Mouse (Mus musculus): ENCODE results near the gene Ccdc187.

The Ccdc187 gene

DNA sequence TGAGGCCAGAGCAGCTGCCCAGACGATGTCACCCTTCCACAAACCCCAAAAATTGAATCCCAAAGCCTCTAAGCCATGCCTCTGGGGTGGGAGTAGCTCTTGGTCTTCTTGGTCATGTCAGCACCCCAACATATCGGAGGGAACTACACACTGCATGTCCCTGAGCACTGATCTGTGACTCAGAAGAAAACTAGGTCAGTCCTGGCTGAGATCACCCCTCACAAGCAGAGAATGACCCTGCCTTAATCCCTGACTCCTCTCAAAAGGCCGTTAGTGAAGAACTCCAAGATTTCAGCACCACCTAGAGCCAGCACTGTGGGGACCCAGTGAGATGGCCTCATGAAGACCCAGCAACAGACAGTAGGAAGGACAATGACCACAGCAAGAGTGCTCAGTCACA is 26.1 kb downstream of the Ccdc187 start:
- no peak for DNase-seq

DNA sequence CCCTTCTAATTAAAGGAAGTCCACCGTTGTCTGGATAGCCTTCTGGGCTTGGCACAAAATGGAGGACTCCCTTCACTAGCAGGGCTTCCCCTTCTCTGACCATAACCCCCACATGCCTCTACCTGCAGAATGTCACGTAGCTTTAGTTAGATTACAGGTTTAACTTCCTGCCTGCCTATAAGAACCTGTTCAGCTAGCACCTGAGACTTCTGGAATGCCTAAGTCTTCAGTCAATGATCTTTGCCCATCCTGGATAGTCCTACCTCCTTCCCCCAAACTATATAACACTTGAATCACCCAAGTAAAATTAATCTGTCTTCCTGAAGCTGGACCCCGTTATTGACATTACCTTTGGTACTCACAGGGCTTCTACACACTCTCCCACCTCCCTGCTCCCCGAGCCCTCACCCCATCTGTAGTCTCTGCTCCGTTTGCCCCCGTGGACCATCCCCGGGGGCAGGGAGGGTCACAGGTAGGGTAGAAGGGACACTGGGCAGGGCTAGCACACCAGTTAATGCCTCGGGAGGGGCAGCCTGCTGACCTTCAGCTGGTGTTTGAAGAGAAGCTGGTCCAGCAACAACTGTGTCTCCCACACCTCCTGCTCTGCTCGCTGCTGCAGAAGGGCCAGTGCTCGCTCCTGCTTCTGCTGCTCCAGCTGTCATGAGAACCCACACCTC is 28.2 kb downstream of the Ccdc187 start:
- no peak for DNase-seq

GRCm38 (mm10) chr2:26265095-26265494 is 29.3 kb downstream of the Ccdc187 start:
- DNase-seq = no peak

DNA sequence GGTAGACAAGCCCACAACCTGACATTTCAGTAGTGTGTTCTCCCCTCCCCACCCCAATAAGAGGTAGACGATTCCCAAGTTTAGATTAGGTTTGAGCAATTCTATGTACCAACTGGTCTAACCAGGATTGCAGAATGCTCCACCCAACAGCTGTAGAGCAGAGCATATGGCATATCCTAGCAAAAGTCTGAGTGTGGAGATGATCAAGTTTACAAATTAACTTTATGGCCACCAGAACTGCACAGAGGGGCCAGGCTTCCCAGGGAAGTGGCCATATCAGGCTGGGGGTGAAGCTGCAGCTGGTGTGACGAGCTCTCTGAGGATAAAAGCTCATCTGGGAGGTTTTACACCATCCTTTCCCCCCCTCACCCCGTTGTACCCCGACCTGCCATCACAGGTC is 29.7 kb downstream of the Ccdc187 start:
- no peak for DNase-seq

GRCm38 (mm10) chr2:26257315-26258096 is 36.9 kb downstream of the Ccdc187 start:
- DNase-seq = no peak

DNA sequence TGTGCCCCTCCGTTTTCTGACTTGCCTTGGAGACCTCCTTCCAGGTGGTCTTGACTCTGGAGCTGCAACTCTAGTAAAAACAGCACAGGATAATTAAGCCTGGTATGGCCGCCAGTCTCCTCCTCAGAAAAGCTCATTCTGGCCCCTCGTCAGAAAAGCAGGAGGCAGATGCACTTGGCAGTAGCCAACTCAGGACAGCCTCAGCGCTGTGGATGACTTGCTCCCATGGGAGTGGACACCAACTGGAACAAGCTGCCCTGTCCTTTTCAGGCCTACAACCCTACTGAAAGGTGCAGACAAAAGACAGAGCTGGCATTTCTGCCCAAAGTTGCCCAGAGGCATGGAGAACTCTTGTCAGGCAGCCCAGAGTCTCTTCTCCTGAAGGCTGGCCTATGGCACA is 39.5 kb downstream of the Ccdc187 start:
- DNase-seq = no peak

DNA sequence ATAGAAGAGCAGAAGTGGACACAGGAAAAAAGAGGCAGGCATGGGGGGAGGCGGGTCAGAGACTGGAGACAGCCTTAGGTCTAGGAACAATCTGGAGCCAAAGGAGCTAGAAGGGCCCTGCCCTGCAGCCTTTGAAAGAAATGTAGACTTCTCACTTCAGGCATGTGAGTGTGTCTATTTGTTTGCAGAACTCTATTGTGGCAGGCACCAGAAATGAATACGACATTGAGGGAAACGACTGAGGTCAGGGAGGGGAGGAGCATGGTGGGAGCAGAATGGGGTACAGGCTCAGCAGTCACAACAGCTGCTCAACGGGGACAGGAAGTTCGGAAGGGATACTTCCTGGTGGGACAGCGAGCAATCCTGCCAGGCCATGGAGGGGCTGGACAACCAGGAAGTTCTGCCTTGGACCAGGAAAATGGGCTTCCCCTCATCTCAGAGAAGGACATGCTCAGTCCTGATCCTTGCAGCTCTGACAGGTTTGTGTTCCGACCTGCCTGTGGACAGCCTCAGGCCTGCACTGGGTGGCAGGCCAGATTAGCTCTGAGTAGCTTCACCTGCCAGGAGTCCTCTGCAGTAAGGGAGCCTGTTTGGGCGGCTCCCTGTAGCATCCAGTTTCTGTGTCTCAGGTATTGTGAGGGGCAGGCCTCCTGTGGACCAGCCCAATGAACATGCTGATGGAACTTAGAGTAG is 41.7 kb downstream of the Ccdc187 start:
- DNase-seq = no peak

- DNase-seq = no peak
These were observed 46.8 kb downstream of the Ccdc187 start for GRCm38 (mm10) chr2:26247531-26247930.

- DNase-seq = no peak
These were observed 53.5 kb downstream of the Ccdc187 start for GRCm38 (mm10) chr2:26240841-26241240.

DNA sequence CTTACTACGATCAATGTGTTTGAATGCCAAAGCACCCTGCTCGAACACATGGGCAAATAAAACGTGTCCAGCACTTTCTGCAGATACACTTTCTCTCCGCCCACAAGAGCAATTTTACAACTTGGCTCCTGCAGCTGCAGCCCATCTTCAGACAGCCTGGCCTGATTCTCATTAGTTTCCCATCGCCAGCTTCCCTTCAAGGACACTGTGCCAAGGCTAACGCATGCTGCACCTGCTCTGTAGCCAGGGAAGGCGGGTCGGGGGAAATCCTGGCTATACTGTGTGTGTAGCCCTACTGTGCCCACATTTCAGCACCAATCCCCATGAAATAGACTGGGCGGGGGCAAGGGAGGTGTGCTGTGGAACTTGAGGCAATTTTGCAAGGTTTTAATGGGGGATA is 54.0 kb downstream of the Ccdc187 start:
- no peak for DNase-seq

DNA sequence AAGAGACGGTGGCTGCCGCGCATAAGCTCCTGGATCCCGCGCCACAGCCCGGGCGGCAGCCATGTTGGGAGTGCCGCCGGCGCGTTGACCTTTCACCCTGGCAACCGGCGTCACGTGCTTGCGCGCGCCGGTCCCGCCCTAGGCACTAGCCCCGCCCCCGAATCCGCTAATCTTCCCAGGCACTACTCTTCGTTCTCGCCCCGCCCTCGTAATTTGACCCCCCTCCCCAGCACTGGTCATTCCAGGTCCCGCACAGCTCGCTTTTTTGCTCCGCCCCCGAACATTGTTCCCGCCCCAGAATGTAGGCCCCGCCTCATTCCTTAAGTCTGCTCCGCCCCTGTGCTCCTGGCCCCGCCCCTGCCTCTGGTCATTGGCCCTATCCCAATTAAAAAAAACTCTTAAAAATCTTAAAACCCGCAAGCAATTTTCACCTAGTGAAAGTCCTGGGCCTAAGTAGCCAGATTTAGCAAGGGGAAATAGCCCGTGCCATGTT is 57.0 kb downstream of the Ccdc187 start, which contains the start of gene Qsox2:
Qsox2 (minus strand) TSS at position 236 of the 493 bp plus-strand sequence.
- peak; percentile 81 to 86 for DNase-seq

- peak in 1 of 2 experiments; percentile 3 for DNase-seq
These were observed 57.6 kb downstream of the Ccdc187 start for GRCm38 (mm10) chr2:26236681-26237289.

- DNase-seq = peak; percentile 7
These were observed 59.6 kb downstream of the Ccdc187 start for GRCm38 (mm10) chr2:26234771-26235170.

DNA sequence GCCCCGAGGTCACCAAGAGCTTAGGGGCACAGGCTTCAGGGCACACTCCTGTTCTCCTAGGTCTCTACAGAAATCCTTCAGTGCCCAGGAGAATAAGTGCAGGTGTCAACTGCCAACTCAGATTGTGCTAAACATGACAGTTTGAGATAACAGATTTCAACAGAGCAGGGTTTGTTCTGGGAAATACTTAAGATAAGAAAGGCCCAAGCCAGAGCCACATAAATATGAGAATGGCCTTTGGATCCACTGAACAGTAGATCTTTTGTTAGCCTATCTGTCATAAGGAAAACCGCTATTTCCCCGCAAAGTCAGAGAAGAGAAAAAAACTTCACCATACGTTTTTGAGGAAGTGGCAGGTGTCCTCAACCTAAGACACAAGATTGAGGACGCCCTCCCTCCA is 60.1 kb downstream of the Ccdc187 start:
- DNase-seq = no peak

DNA sequence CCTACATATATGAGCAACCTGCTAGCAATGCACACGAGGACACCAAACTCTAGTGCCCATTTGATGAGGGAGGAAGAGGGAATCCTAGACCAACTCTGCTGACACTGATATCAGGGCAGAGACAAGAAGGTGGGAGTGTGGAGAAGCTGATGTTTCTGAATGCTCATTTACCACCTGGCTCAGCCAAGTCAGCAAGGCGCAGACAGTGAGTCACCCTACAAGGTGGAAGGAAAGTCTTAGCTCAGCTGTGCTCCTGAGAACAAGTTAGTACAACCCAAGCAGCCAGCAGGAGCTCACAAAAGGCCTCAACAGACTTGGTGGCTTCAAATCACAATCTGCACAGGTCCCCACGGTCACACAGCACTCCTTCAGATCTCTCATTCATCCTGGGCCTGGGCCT is 63.0 kb downstream of the Ccdc187 start:
- no peak for DNase-seq

GRCm38 (mm10) chr2:26230253-26230652 is 64.1 kb downstream of the Ccdc187 start:
- no peak for DNase-seq

DNA sequence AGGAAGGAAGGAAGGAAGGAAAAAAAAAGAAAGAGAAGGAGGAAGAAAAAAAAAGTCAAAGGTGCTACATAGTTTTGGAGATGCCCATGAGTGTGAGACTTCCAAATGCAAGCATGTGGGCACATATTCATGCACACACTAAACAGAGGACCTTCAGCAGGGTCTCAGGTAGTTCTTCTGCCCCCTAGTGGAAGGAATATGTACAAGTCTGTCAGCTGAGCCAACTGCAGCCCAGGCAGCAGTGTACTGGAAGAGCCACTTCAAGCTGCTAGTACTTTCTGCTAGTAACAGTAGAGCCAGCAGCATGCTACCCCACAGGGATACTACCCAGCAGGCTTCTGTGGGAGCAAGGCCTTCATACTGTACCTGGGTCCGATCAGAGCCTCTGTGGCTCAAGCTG is 66.6 kb downstream of the Ccdc187 start:
- peak; percentile 27 to 40 for DNase-seq

DNA sequence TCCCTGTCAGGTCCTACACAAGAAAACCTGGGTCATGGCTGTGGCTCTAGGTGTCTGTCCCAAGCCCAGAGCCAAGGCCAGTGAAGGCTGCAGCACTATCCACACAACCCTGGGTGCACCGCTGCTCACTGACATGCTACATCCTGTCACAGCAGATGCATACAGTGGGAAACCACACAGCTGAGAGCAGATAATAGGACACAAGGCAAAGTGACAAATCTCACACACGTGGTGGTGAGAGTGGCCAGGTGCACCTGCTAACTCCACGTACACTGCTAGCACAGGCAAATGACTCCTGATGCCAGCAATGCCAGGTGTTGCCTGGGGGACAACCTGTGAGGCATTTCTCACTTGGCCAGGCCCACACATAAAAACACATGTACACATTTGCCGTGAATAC is 69.1 kb downstream of the Ccdc187 start:
- peak; percentile 33 to 51 for DNase-seq

DNA sequence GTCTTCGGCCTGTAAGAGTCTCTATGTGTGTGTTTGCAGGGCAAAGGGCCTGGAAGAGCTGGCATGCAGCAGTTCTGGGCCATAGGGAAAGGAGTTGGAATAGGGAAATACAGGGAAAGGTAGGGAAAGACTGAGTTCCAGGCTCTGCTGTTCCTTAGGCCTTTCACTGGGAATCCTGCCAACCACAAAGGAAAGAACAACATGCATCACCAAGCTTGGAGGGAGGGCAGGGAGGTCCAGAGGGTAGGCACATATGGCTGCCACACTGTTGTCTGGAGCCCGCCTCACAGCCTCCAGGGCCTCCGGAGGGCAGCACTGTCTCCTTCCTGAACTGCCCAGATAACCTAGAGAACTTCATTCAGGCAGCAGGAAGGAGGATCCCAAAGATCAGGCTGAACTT is 70.4 kb downstream of the Ccdc187 start:
- no peak for DNase-seq

GRCm38 (mm10) chr2:26214526-26214925 is 79.8 kb downstream of the Ccdc187 start:
- DNase-seq = no peak

DNA sequence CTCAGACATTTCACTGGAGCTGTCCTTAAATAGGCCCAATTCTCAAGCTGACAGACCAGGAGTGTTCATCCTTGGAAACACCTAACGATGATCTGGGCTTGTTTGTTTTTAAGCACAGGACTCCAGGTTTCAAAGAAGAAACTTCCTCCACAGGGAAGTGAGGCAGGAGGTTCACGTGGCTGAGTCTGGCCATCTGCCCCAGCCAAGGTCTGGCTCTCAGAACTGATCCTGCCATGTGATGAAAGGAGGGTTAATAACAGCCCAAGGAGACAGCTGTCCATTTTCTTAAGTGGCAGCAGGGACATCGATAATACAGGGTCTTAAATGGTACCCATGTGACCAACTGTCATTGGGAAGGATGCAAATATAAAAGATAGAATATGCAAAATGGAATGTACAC is 84.8 kb downstream of the Ccdc187 start:
- no peak for DNase-seq

DNA sequence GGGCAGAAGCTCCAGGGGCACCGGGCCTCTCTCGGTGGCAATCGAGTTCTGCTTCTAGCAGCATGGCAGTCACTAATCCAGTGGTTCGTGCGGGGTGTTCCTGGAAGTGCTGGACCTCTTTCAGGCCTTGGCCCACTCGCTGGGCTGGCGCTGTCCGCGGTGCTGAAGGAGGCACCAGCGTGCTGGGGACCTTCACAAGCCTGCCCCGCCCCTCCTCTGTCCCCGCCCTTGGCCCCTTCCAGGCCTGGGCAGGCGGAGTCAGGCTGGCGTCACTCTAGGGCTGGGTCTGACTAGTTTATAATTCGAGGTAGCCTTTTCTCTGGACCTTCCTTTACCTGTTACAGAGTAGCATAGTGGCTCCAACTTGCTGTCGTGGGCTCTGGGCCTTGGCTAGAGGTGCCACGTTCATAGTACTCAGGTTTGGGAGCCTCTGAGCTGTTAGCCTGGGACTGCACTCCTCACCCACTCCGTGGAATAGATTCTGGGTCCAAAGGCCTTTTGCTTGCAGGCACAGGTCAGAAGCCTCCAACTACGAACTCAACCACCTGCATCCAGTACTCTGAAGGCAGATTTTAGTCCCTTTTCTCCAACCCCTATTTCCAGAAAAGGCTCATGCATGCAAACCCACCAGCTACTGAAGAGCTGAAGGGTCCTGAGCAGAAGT is 86.1 kb downstream of the Ccdc187 start, which contains the start of gene Lhx3:
Lhx3 (minus strand) TSS at position 164 of the 664 bp plus-strand sequence.
- DNase-seq = peak; percentile 62 to 64
